Mouse (Mus musculus): ENCODE results near the gene Atg16l1.

GRCm38 (mm10) chr1:87709661-87710270 lies 45.9 kb upstream of the Atg16l1 start:
- TF ChIP-seq EP300 (IDR thresholded peaks at IDR 0.05; ENCODE audit: low read depth) (no peak), CTCF (IDR thresholded peaks at IDR 0.05; ENCODE audit: low read depth) (no peak)
